Mouse (Mus musculus) ES-E14 (cell line): ENCODE measurements at regions not wholly inside any gene's neighbourhood (a gene's known extent, or its start where the extent isn't known, plus 50 kb on each side); places are given as distances from the start of the nearest gene placed in this dataset.

Experiments
- DNase-seq: peaks from one replicate; pipeline ENCODE4 v3.0.0-alpha.2; 2013; ENCODE audit warnings: low read depth, low spot score
- H3K27ac ChIP-seq: 2 replicates; pipeline ENCODE4 v1.5.1; 2012; ENCODE audit warnings: low read depth, mild to moderate bottlenecking, low read length, moderate library complexity, mixed read lengths; ENCODE audit not compliant: poor library complexity, insufficient read depth, severe bottlenecking
- H3K36me3 ChIP-seq: 2 replicates; pipeline ENCODE4 v1.6.1; 2012; ENCODE audit warnings: mild to moderate bottlenecking, low read length, moderate library complexity, mixed read lengths; ENCODE audit not compliant: control insufficient read depth, poor library complexity, insufficient read depth, severe bottlenecking
- H3K4me1 ChIP-seq, 2 experiments: fragments of 150-350 bp in 1 of 2; sonication (generic) in 1 of 2; 2 replicates each; pipeline ENCODE4 v1.6.1; 2012; ENCODE audit warnings: low read length in 2 of 2, mild to moderate bottlenecking in 1 of 2, mixed read lengths in 1 of 2; ENCODE audit not compliant: control insufficient read depth in 2 of 2, insufficient read depth in 2 of 2, poor library complexity in 1 of 2
- H3K4me3 ChIP-seq, 2 experiments: fragments of 150-350 bp in 1 of 2; sonication (generic) in 1 of 2; 2 replicates each; pipeline ENCODE4 v1.5.1; 2012; ENCODE audit warnings: low read length in 2 of 2, low read depth in 1 of 2, mild to moderate bottlenecking in 1 of 2, mixed read lengths in 1 of 2; ENCODE audit not compliant: insufficient read depth in 1 of 2, poor library complexity in 1 of 2, severe bottlenecking in 1 of 2
- H3K9ac ChIP-seq: 2 replicates; pipeline ENCODE4 v1.6.1; 2012; ENCODE audit warnings: low read depth, mild to moderate bottlenecking, low read length, mixed read lengths; ENCODE audit not compliant: poor library complexity, insufficient read depth, severe bottlenecking
- H3K9me3 ChIP-seq: fragments of 150-350 bp; sonication (generic); 2 replicates; pipeline ENCODE4 v1.6.1; 2012; ENCODE audit warnings: low read depth, mild to moderate bottlenecking, low read length; ENCODE audit not compliant: control insufficient read depth, insufficient read depth
- CHD2 ChIP-seq: IDR thresholded peaks from 2 replicates; pipeline ENCODE4 v1.6.1; 2014; ENCODE audit warnings: mild to moderate bottlenecking, low read depth, low read length, inconsistent platforms
- HCFC1 ChIP-seq: IDR thresholded peaks from 2 replicates; pipeline ENCODE4 v1.6.1; 2012; ENCODE audit warnings: low read length, inconsistent platforms, borderline replicate concordance; ENCODE audit not compliant: insufficient read depth
- MAFK ChIP-seq: IDR thresholded peaks from 2 replicates; pipeline ENCODE4 v1.6.1; 2014; ENCODE audit warnings: mild to moderate bottlenecking, low read depth, low read length, inconsistent platforms; ENCODE audit not compliant: insufficient read depth
- ZC3H11A ChIP-seq: IDR thresholded peaks from 2 replicates; pipeline ENCODE4 v1.6.1; 2012; ENCODE audit warnings: low read depth, mild to moderate bottlenecking, inconsistent platforms, low read length, borderline replicate concordance
- ZNF384 ChIP-seq: IDR thresholded peaks from 2 replicates; pipeline ENCODE4 v1.6.1; 2012; ENCODE audit warnings: low read depth, low read length, inconsistent platforms
- in situ Hi-C, 2 experiments: fragments of 600-800 bp; cut with MboI; formaldehyde crosslinking; loops; one replicate each; pipeline ENCODE4 v1.15.1; 2025; ENCODE audit warnings: low sequenced_read_pairs in 2 of 2, inconsistent platforms in 1 of 2; ENCODE audit not compliant: unreplicated experiment in 2 of 2

DNA sequence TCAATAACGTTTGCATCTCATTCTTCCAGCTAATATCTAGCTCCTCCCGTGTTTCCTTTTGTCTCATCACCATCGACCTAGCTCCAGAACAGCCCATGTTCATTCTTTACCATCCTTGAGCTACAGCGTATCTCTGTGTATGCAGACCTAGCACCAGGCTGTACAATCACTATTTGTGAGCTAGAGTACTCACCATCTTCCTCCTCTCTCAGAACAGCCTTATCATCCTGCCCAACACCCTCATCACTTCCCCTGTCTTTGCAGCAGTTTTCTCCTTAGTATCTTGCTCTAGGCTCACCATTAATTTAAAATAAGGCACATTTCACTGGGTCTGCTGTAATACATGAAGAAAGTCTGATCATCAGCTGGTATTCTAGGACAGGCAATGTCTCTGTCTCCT is 88.6 kb downstream of the Fam84a start:
- no peak overlapping the region for H3K9ac ChIP-seq
- no peak overlapping the region for H3K4me3 ChIP-seq
- no peaks in the 10 kb centered on the region for H3K9me3 ChIP-seq
- no peaks in the 10 kb centered on the region for H3K4me1 ChIP-seq
- no peak overlapping the region for H3K27ac ChIP-seq
- DNase-seq: no peak
- no peaks in the 10 kb centered on the region for H3K36me3 ChIP-seq
- in situ Hi-C loops: no loop called here
- TF ChIP-seq ZC3H11A (no peak), HCFC1 (no peak), CHD2 (no peak), ZNF384 (no peak), MAFK (no peak)

DNA sequence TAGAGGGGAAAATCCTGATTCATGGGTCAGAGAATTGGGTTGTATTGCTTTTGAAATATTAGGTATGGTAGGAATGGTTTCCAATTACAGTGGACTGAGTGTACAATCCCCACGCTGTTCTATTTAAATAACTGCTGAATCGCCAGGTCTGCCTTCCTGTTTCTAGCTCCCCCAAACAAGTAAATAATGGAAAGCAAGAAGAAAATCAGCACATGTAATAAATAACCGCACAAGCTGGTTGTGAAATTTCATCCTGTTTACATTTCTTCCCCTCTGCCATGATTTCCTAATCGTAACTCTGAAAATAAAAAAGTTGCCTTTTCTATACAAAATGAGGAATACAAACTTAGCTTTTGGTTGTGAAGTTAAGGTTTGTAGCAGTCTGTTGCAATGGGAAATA is 95.7 kb downstream of the Fam84a start:
- no peak for DNase-seq
- Histone ChIP-seq H3K36me3 (no peaks in the 10 kb centered on the region), H3K9me3 (no peaks in the 10 kb centered on the region), H3K27ac (no peak overlapping the region), H3K4me3 (no peak overlapping the region), H3K9ac (no peak overlapping the region), H3K4me1 (no peaks in the 10 kb centered on the region)
- in situ Hi-C loops: no loop called here
- TF ChIP-seq CHD2: no peak
- no peak for TF ChIP-seq ZNF384
- no peak for TF ChIP-seq MAFK
- no peak for TF ChIP-seq ZC3H11A
- no peak for TF ChIP-seq HCFC1

- H3K9me3 ChIP-seq: no peaks in the 10 kb centered on the region
- in situ Hi-C loops: no loop called here
- DNase-seq: no peak
These were observed 119.5 kb downstream of the Fam84a start for GRCm38 (mm10) chr12:14032363-14032762.

GRCm38 (mm10) chr12:14015271-14015670 is 136.6 kb downstream of the Fam84a start:
- Histone ChIP-seq H3K4me1 (no peaks in the 10 kb centered on the region), H3K36me3 (no peaks in the 10 kb centered on the region), H3K9me3 (no peaks in the 10 kb centered on the region), H3K4me3 (no peak overlapping the region), H3K9ac (no peak overlapping the region), H3K27ac (no peak overlapping the region)
- TF ChIP-seq CHD2: no peak
- no peak for TF ChIP-seq MAFK
- no peak for TF ChIP-seq ZNF384
- TF ChIP-seq HCFC1: no peak
- no peak for TF ChIP-seq ZC3H11A
- in situ Hi-C loops: no loop called here
- DNase-seq: no peak

More at GRCm38 (mm10) chr12:14032363-14032762, 119.5 kb downstream of the Fam84a start:
- Histone ChIP-seq H3K4me3 (no peak overlapping the region), H3K9ac (no peak overlapping the region), H3K36me3 (no peaks in the 10 kb centered on the region), H3K27ac (no peak overlapping the region), H3K4me1 (no peaks in the 10 kb centered on the region)
- no peak for TF ChIP-seq HCFC1
- no peak for TF ChIP-seq ZC3H11A
- TF ChIP-seq MAFK: no peak
- no peak for TF ChIP-seq ZNF384
- no peak for TF ChIP-seq CHD2

GRCm38 (mm10) chr12:14005991-14006390 is 145.9 kb downstream of the Fam84a start:
- no peak overlapping the region for H3K27ac ChIP-seq
- H3K4me3 ChIP-seq: no peak overlapping the region
- no peaks in the 10 kb centered on the region for H3K4me1 ChIP-seq
- in situ Hi-C loops: no loop called here
- H3K36me3 ChIP-seq: no peaks in the 10 kb centered on the region
- no peak for TF ChIP-seq HCFC1
- no peak for TF ChIP-seq CHD2
- TF ChIP-seq ZNF384: no peak
- TF ChIP-seq MAFK: no peak
- no peak for TF ChIP-seq ZC3H11A
- no peak for DNase-seq
- no peak overlapping the region for H3K9ac ChIP-seq
- H3K9me3 ChIP-seq: no peaks in the 10 kb centered on the region
